Mouse (Mus musculus) brain, embryonic 18.5 days (tissue): ENCODE results near the gene C2cd2l.

Experiments used
- DNase-seq: peaks from one replicate; pipeline ENCODE4 v3.0.0-alpha.2; 2012; ENCODE audit warnings: low read depth, low spot score

The C2cd2l gene

GRCm38 (mm10) chr9:44267319-44268026 is 52.6 kb downstream of the C2cd2l start:
- no peak for DNase-seq

- no peak for DNase-seq
Observed at GRCm38 (mm10) chr9:44266478-44267226, 53.4 kb downstream of the C2cd2l start.

- DNase-seq, result no peak
Observed at GRCm38 (mm10) chr9:44261388-44261787, 58.7 kb downstream of the C2cd2l start.
